Comparison of ENCODE assay signal across 11 mouse cellular contexts in the genomic region with DNA sequence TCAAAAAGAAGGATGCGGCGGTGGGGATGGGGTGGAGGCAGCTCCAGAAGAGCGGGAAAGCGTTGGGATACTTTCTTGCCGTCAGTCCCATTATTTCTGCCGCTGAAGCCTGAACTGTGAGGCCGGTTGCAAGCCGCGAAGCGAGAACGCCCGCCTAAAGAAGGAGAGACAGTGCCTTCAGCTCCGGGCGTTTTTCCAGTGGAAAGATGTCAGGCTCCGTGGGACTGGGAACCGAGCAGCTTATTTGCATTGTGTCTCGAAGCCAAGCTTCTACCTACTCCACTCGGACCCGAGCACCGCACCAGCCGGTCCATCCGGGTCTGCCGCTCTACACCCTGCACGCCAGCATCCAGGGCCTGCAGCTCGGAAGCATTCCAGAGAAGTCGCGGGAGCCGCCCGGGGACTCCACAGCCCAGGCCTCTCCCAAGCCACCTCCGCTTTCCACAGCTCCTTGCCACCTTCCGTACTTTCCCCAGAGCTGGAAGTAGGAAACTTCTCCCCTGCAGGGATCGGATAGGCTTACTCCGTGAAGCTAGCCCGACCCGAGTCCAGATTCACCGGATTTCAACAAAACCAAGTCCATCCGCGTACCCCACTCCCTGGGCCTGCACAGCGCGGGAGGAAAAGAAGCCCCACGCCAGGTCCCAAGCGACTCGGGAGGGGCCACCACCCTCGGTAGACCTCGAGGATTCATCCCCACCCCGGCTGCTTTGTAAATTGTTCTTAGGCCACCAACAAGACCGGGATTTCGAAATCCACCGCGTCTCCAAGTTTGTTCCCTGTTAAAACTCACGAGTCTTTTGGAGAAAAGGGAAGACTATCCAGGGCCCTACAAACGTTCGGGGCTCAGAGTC. TPM values are rescaled to one million over a fixed set of nuclear protein-coding genes. Genes with fewer than 3 reads are reported as not detected.
DNase-seq lines count a peak whose midpoint lies in the region; ATAC-seq and TF ChIP-seq lines count a peak whose summit lies in the region.
"Had no signal": no experiment of that assay in that cellular context is flagged by ENCODE, and none has a peak within 500 bp of the region (broad histone marks: within the 10 kb centered on the region; RNA-seq: fewer than 3 reads in every experiment).

No protein-coding gene starts in this region.

- H3K9me3 ChIP-seq in heart, embryonic 14.5 days (ENCODE audit: control insufficient read depth, low read length) = no peaks in the 10 kb centered on the region
- H3K9me3 ChIP-seq in midbrain, embryonic 11.5 days (ENCODE audit: control insufficient read depth, low read length) = peaks cover 3% of the 10 kb centered on the region; the same call in 1 of the 2 replicates
- H3K9me3 ChIP-seq in midbrain, postnatal 0 days (ENCODE audit: low read length) = no peaks in the 10 kb centered on the region
- no peaks in the 10 kb centered on the region for H3K9me3 ChIP-seq in forebrain, embryonic 13.5 days (replicated peaks)

- TF ChIP-seq CTCF in midbrain, postnatal 0 days (IDR thresholded peaks at IDR 0.05) = no peak

- intact Hi-C loops in heart, postnatal 25 days (cut with DNase I) = no loop called here

- no peak overlapping the region for H3K4me3 ChIP-seq in heart, embryonic 14.5 days (ENCODE audit: control insufficient read depth in 1 of 2, insufficient read depth in 1 of 2, low read depth in 1 of 2, low read length in 2 of 2)
- H3K4me3 ChIP-seq in midbrain, embryonic 11.5 days (ENCODE audit: low read depth, low read length) = no peak overlapping the region
- H3K4me3 ChIP-seq in midbrain, postnatal 0 days (ENCODE audit: low read depth, low read length) = no peak overlapping the region
- H3K4me3 ChIP-seq in forebrain, embryonic 13.5 days = no peak overlapping the region

- no peak for DNase-seq in heart, postnatal 25 days (ENCODE audit: low spot score)
- peak; percentile 97 for DNase-seq in midbrain, embryonic 11.5 days (ENCODE audit: low spot score, missing footprints)
- DNase-seq in midbrain, postnatal 0 days (ENCODE audit: low spot score) = no peak
- peak; percentile 31 for DNase-seq in testis, postnatal 14 days (ENCODE audit: low spot score)
- DNase-seq in urinary bladder, postnatal 36 days (ENCODE audit: low spot score in 2 of 2) = no peak
- DNase-seq in adrenal gland, adult 2 months = no peak
- DNase-seq: left cerebral cortex, postnatal 4 days; right cerebral cortex, postnatal 14 days had no signal

- under 1% methylated on average over 53 of the region's 53 CpGs for WGBS in heart, embryonic 14.5 days
- under 1% methylated on average over 53 of the region's 53 CpGs for WGBS in midbrain, embryonic 11.5 days
- WGBS in midbrain, postnatal 0 days = under 1% methylated on average over 52 of the region's 53 CpGs
- WGBS in forebrain, embryonic 13.5 days = under 1% methylated on average over 53 of the region's 53 CpGs

- no peak overlapping the region for H3K27ac ChIP-seq in heart, embryonic 14.5 days (replicated peaks in 1 of 2; ENCODE audit: control insufficient read depth in 1 of 2, insufficient read depth in 1 of 2, low read depth in 2 of 2, low read length in 2 of 2)
- no peak overlapping the region for H3K27ac ChIP-seq in midbrain, embryonic 11.5 days (ENCODE audit: low read depth, low read length)
- no peak overlapping the region for H3K27ac ChIP-seq in midbrain, postnatal 0 days (ENCODE audit: low read depth, low read length)
- H3K27ac ChIP-seq in forebrain, embryonic 13.5 days = no peak overlapping the region

- H3K27me3 ChIP-seq in heart, embryonic 14.5 days (ENCODE audit: control insufficient read depth, insufficient read depth, low read length) = peaks cover 96% of the 10 kb centered on the region
- peaks cover 93% of the 10 kb centered on the region for H3K27me3 ChIP-seq in midbrain, embryonic 11.5 days (ENCODE audit: control insufficient read depth, insufficient read depth, low read length)
- peaks cover 88% of the 10 kb centered on the region for H3K27me3 ChIP-seq in midbrain, postnatal 0 days (ENCODE audit: insufficient read depth, low read length)
- peaks cover 97% of the 10 kb centered on the region for H3K27me3 ChIP-seq in forebrain, embryonic 13.5 days

- no peaks in the 10 kb centered on the region for H3K36me3 ChIP-seq in heart, embryonic 14.5 days (ENCODE audit: control insufficient read depth, insufficient read depth, low read length)
- no peaks in the 10 kb centered on the region for H3K36me3 ChIP-seq in midbrain, embryonic 11.5 days (ENCODE audit: control insufficient read depth, insufficient read depth, low read length)
- no peaks in the 10 kb centered on the region for H3K36me3 ChIP-seq in midbrain, postnatal 0 days (ENCODE audit: insufficient read depth, low read length)
- no peaks in the 10 kb centered on the region for H3K36me3 ChIP-seq in forebrain, embryonic 13.5 days (ENCODE audit: poor library complexity, severe bottlenecking)

- ATAC-seq in heart, embryonic 14.5 days (ENCODE audit: insufficient number of reproducible peaks, insufficient read depth, low FRiP score, low read depth) = no peak
- ATAC-seq in midbrain, embryonic 11.5 days (ENCODE audit: low FRiP score) = no peak
- ATAC-seq in midbrain, postnatal 0 days (ENCODE audit: low FRiP score) = no peak
- no peak for ATAC-seq in forebrain, embryonic 13.5 days
- ATAC-seq: inflammation-experienced regulatory T-cells, adult 6 months had no signal

- H3K9ac ChIP-seq in heart, embryonic 14.5 days (ENCODE audit: low read length) = no peak overlapping the region
- H3K9ac ChIP-seq in midbrain, embryonic 11.5 days (ENCODE audit: low read length) = no peak overlapping the region
- H3K9ac ChIP-seq in midbrain, postnatal 0 days (replicated peaks; ENCODE audit: low read length, poor library complexity, severe bottlenecking) = no peak overlapping the region
- no peak overlapping the region for H3K9ac ChIP-seq in forebrain, embryonic 13.5 days

- H3K4me1 ChIP-seq in heart, embryonic 14.5 days (ENCODE audit: control insufficient read depth in 2 of 2, insufficient read depth in 2 of 2, low read length in 2 of 2) = 0 out of 4 replicates have a peak, but pooled peaks cover 0 to 4% of the 10 kb centered on the region in 2 experiments
- no peaks in the 10 kb centered on the region for H3K4me1 ChIP-seq in midbrain, embryonic 11.5 days (ENCODE audit: control insufficient read depth, insufficient read depth, low read length)
- no peaks in the 10 kb centered on the region for H3K4me1 ChIP-seq in midbrain, postnatal 0 days (ENCODE audit: insufficient read depth, low read length)
- peaks cover 7% of the 10 kb centered on the region; the same call in 1 of the 2 replicates for H3K4me1 ChIP-seq in forebrain, embryonic 13.5 days

- H3K4me2 ChIP-seq in heart, embryonic 14.5 days (ENCODE audit: low read length) = peak overlapping the region; percentile 25; the same call in 1 of the 2 replicates
- no peak overlapping the region for H3K4me2 ChIP-seq in midbrain, embryonic 11.5 days
- no peak overlapping the region for H3K4me2 ChIP-seq in midbrain, postnatal 0 days (ENCODE audit: low read depth, low read length, poor library complexity, severe bottlenecking)
- H3K4me2 ChIP-seq in forebrain, embryonic 13.5 days = 0 out of 2 replicates have a peak overlapping the region, but pooled peaks have one; percentile 6

RNA-seq across cellular contexts. Expression of a gene that starts 8.7 kb away (rescaled TPM):
- not detected in 2 replicates for polyA plus RNA-seq in heart, embryonic 14.5 days (2014; fragmentation: Nextera tagmentation; extraction: Ambion mirVana)
- total RNA-seq in heart, postnatal 25 days (2021) = not detected
- polyA plus RNA-seq in midbrain, embryonic 11.5 days (2014; fragmentation: Nextera tagmentation; extraction: Ambion mirVana) = 0.25 and 0.26 TPM in 2 replicates
- not detected in 2 replicates for total RNA-seq in midbrain, postnatal 0 days (2014; rRNA removed)
- polyA plus RNA-seq in midbrain, postnatal 0 days (2015; fragmentation: Nextera tagmentation; extraction: Ambion mirVana) = not detected in 2 replicates
- 0.19 TPM in 1 of 2 replicates, not detected in the other for polyA plus RNA-seq in forebrain, embryonic 13.5 days (2015; fragmentation: Nextera tagmentation; extraction: Ambion mirVana)
- total RNA-seq in adrenal gland, adult 2 months (2021) = not detected
- polyA plus RNA-seq in adrenal gland, adult 2 months (2012; rRNA removed) = not detected in 2 replicates
- total RNA-seq: left cerebral cortex, postnatal 4 days had no signal

RNA-seq across cellular contexts. Expression of a gene that starts 24.7 kb away (rescaled TPM):
- 0.22 TPM in 2 replicates for polyA plus RNA-seq in heart, embryonic 14.5 days (2014; fragmentation: Nextera tagmentation; extraction: Ambion mirVana)
- total RNA-seq in heart, postnatal 25 days (2021) = 1 to 10 TPM; 1.0 to 1.5 TPM
- polyA plus RNA-seq in midbrain, embryonic 11.5 days (2014; fragmentation: Nextera tagmentation; extraction: Ambion mirVana) = not detected in 2 replicates
- 0.16 TPM in 1 of 2 replicates, not detected in the other for total RNA-seq in midbrain, postnatal 0 days (2014; rRNA removed)
- polyA plus RNA-seq in midbrain, postnatal 0 days (2015; fragmentation: Nextera tagmentation; extraction: Ambion mirVana) = not detected in 2 replicates
- not detected in 2 replicates for polyA plus RNA-seq in forebrain, embryonic 13.5 days (2015; fragmentation: Nextera tagmentation; extraction: Ambion mirVana)
- not detected for total RNA-seq in adrenal gland, adult 2 months (2021)
- 0.10 TPM in 1 of 2 replicates, not detected in the other for polyA plus RNA-seq in adrenal gland, adult 2 months (2012; rRNA removed)
- total RNA-seq: left cerebral cortex, postnatal 4 days had no signal
- polyA plus RNA-seq: inflammation-experienced regulatory T-cells, adult 6 months had no signal

RNA-seq across cellular contexts. Expression of a gene that starts 40.4 kb away (rescaled TPM):
- not detected in 2 replicates for polyA plus RNA-seq in heart, embryonic 14.5 days (2014; fragmentation: Nextera tagmentation; extraction: Ambion mirVana)
- not detected for total RNA-seq in heart, postnatal 25 days (2021)
- polyA plus RNA-seq in midbrain, embryonic 11.5 days (2014; fragmentation: Nextera tagmentation; extraction: Ambion mirVana) = not detected in 2 replicates
- 0.77 TPM in 1 of 2 replicates, not detected in the other for total RNA-seq in midbrain, postnatal 0 days (2014; rRNA removed)
- polyA plus RNA-seq in midbrain, postnatal 0 days (2015; fragmentation: Nextera tagmentation; extraction: Ambion mirVana) = 0.07 TPM in 1 of 2 replicates, not detected in the other
- 0.19 TPM in 1 of 2 replicates, not detected in the other for polyA plus RNA-seq in forebrain, embryonic 13.5 days (2015; fragmentation: Nextera tagmentation; extraction: Ambion mirVana)
- not detected for total RNA-seq in adrenal gland, adult 2 months (2021)
- not detected in 2 replicates for polyA plus RNA-seq in adrenal gland, adult 2 months (2012; rRNA removed)
- polyA plus RNA-seq: inflammation-experienced regulatory T-cells, adult 6 months had no signal

RNA-seq across cellular contexts. Expression of a gene that starts 46.4 kb away (rescaled TPM):
- 0.46 and 0.70 TPM in 2 replicates for polyA plus RNA-seq in heart, embryonic 14.5 days (2014; fragmentation: Nextera tagmentation; extraction: Ambion mirVana)
- total RNA-seq in heart, postnatal 25 days (2021) = not detected
- polyA plus RNA-seq in midbrain, embryonic 11.5 days (2014; fragmentation: Nextera tagmentation; extraction: Ambion mirVana) = not detected in 2 replicates
- total RNA-seq in midbrain, postnatal 0 days (2014; rRNA removed) = not detected in 2 replicates
- 0.12 and 0.19 TPM in 2 replicates for polyA plus RNA-seq in midbrain, postnatal 0 days (2015; fragmentation: Nextera tagmentation; extraction: Ambion mirVana)
- polyA plus RNA-seq in forebrain, embryonic 13.5 days (2015; fragmentation: Nextera tagmentation; extraction: Ambion mirVana) = not detected in 2 replicates
- total RNA-seq in adrenal gland, adult 2 months (2021) = under 1 TPM in 1 of 2 experiments, not detected in 1; 0.23 TPM
- not detected in 2 replicates for polyA plus RNA-seq in adrenal gland, adult 2 months (2012; rRNA removed)
- polyA plus RNA-seq: inflammation-experienced regulatory T-cells, adult 6 months had no signal

Comparison
In these comparisons a context has a peak if more than half of its experiments do, and no peak if none do; other contexts are left out.
1. DNase-seq: peak in midbrain, embryonic 11.5 days (single experiment) and testis, postnatal 14 days (single experiment); none in heart, postnatal 25 days (single experiment), midbrain, postnatal 0 days (single experiment), urinary bladder, postnatal 36 days (0 of 2) and adrenal gland, adult 2 months (single experiment).
2. H3K4me2 ChIP-seq: peak in heart, embryonic 14.5 days (single experiment) and forebrain, embryonic 13.5 days (single experiment); none in midbrain, embryonic 11.5 days (single experiment) and midbrain, postnatal 0 days (single experiment).